Mouse (Mus musculus) limb, embryonic 10.5 days (tissue): ENCODE measurements at regions not wholly inside any gene's neighbourhood (a gene's known extent, or its start where the extent isn't known, plus 50 kb on each side); places are given as distances from the start of the nearest gene placed in this dataset.

ENCODE experiments used
- DNase-seq: peaks from one replicate; pipeline ENCODE4 v3.0.0-alpha.2; 2017; ENCODE audit warnings: low spot score
- H3K27ac ChIP-seq: fragments of 300-500 bp; sonication (generic); 2 replicates; pipeline ENCODE4 v1.5.1; 2016; ENCODE audit warnings: mild to moderate bottlenecking
- H3K27me3 ChIP-seq: fragments of 300-500 bp; sonication (generic); 2 replicates; pipeline ENCODE4 v1.6.1; 2016; ENCODE audit warnings: low read depth, mild to moderate bottlenecking; ENCODE audit not compliant: poor library complexity, severe bottlenecking
- H3K36me3 ChIP-seq: fragments of 300-500 bp; sonication (generic); 2 replicates; pipeline ENCODE4 v1.6.1; 2016; ENCODE audit warnings: mild to moderate bottlenecking, moderate library complexity
- H3K4me1 ChIP-seq: fragments of 300-500 bp; sonication (generic); 2 replicates; pipeline ENCODE4 v1.6.1; 2016
- H3K4me3 ChIP-seq: fragments of 300-500 bp; sonication (generic); 2 replicates; pipeline ENCODE4 v1.5.1; 2016; ENCODE audit warnings: mild to moderate bottlenecking, moderate library complexity
- H3K9me3 ChIP-seq: fragments of 300-500 bp; sonication (generic); replicated peaks from 2 replicates; pipeline ENCODE4 v1.6.1; 2016; ENCODE audit warnings: mild to moderate bottlenecking
- WGBS: fragments of 180-500 bp; shearing (Covaris S2); methylation state at CpG from one replicate; pipeline ENCODE4 v1.1.7; 2016; 5-methylcytosine and 5-hydroxymethylcytosine counted together

- 87% methylated on average over 3 of the region's 3 CpGs for WGBS
- no peaks in the 10 kb centered on the region for H3K27me3 ChIP-seq
- no peak for DNase-seq
Observed at GRCm38 (mm10) chr4:64640056-64640455, 483.9 kb upstream of the Pappa start.

DNA sequence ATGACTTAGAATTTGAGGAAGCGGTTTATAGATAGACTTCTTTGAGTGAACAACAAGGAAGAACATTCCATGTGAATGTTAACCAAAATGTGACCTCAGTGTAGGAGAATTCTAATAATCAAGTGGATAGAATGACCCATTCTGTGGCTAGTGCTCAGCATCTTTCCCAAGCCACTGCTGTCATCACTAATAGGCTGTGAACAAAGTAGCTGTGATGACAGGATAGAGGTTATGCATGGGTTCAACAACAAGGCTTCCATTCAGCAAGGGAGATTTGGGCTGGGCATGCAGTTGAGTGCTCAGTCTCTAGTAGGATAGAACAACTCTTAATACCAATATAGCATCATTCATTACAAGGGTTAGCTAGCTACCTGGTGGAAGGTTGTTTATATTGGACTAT lies 483.0 kb upstream of the Pappa start:
- H3K27ac ChIP-seq, result no peak overlapping the region
- H3K4me1 ChIP-seq, result no peaks in the 10 kb centered on the region
- WGBS, result 73% methylated on average over 1 of the region's 1 CpGs
- no peaks in the 10 kb centered on the region for H3K36me3 ChIP-seq
- H3K4me3 ChIP-seq, result no peak overlapping the region
- H3K27me3 ChIP-seq, result no peaks in the 10 kb centered on the region
- H3K9me3 ChIP-seq, result no peaks in the 10 kb centered on the region
- no peak for DNase-seq

More at GRCm38 (mm10) chr4:64640056-64640455, 483.9 kb upstream of the Pappa start:
- Histone ChIP-seq H3K27ac (no peak overlapping the region), H3K9me3 (no peaks in the 10 kb centered on the region), H3K4me1 (no peaks in the 10 kb centered on the region), H3K4me3 (no peak overlapping the region), H3K36me3 (no peaks in the 10 kb centered on the region)

- WGBS, result 87% methylated on average over 2 of the region's 2 CpGs
- no peak overlapping the region for H3K4me3 ChIP-seq
- H3K27me3 ChIP-seq, result no peaks in the 10 kb centered on the region
- H3K9me3 ChIP-seq, result no peaks in the 10 kb centered on the region
- no peaks in the 10 kb centered on the region for H3K4me1 ChIP-seq
- H3K27ac ChIP-seq, result no peak overlapping the region
- no peak for DNase-seq
- no peaks in the 10 kb centered on the region for H3K36me3 ChIP-seq
Observed at GRCm38 (mm10) chr4:64645141-64645540, 478.8 kb upstream of the Pappa start.

DNA sequence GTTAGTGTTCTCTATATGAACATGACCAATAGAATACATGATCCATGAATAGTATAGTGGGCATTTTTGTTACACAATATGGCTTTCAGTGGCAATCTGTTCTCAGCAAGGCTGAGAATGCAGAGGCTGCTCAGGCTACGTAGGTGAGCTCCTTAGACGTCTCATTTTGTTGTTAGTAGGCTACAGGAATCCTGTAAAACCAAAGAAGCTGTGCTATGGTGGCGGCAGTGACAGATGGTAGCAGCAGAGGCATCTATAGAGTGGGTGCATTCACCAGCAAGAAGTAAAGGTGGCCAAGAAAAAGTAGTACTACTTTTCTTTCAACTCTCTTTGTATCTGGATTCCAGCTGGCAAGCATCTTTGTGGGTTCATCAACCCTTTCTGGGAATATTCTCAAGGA lies 469.8 kb upstream of the Pappa start:
- H3K9me3 ChIP-seq, result no peaks in the 10 kb centered on the region

GRCm38 (mm10) chr4:64655534-64655933 lies 468.4 kb upstream of the Pappa start:
- Histone ChIP-seq H3K27ac (no peak overlapping the region), H3K4me3 (no peak overlapping the region), H3K27me3 (no peaks in the 10 kb centered on the region), H3K36me3 (no peaks in the 10 kb centered on the region), H3K4me1 (no peaks in the 10 kb centered on the region), H3K9me3 (no peaks in the 10 kb centered on the region)
- no peak for DNase-seq

More for the DNA sequence above, 469.8 kb upstream of the Pappa start:
- DNase-seq, result no peak
- no peaks in the 10 kb centered on the region for H3K27me3 ChIP-seq
- no peak overlapping the region for H3K27ac ChIP-seq
- H3K4me3 ChIP-seq, result no peak overlapping the region
- no peaks in the 10 kb centered on the region for H3K36me3 ChIP-seq
- 83% methylated on average over 3 of the region's 3 CpGs for WGBS
- H3K4me1 ChIP-seq, result no peaks in the 10 kb centered on the region

DNA sequence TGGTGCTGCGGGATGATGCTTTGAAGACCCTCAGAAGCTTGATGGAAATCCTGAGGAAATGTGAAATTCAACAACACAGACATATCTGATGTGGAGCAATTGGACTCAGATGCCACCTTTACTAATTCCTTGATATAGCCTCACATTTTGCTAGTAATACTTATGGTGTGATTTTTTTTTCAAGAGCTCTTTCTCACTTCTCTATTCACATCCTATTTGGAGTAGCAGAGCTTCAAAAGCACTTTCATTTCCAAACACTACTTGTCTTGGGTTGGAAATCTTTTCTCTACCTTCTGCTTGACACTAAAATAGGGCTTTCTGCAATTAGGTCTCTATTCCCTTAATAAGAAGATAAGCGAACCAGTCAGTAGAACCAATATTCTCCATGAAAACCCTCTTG lies 460.3 kb upstream of the Pappa start:
- Histone ChIP-seq H3K36me3 (no peaks in the 10 kb centered on the region), H3K27me3 (no peaks in the 10 kb centered on the region), H3K27ac (no peak overlapping the region), H3K4me1 (no peaks in the 10 kb centered on the region), H3K9me3 (no peaks in the 10 kb centered on the region), H3K4me3 (no peak overlapping the region)
- no peak for DNase-seq
- 93% methylated on average over 2 of the region's 2 CpGs for WGBS

GRCm38 (mm10) chr4:64667998-64668397 lies 456.0 kb upstream of the Pappa start:
- H3K27ac ChIP-seq, result no peak overlapping the region
- no peak overlapping the region for H3K4me3 ChIP-seq
- no peaks in the 10 kb centered on the region for H3K9me3 ChIP-seq
- DNase-seq, result no peak
- 85% methylated on average over 3 of the region's 3 CpGs for WGBS
- H3K36me3 ChIP-seq, result no peaks in the 10 kb centered on the region
- no peaks in the 10 kb centered on the region for H3K4me1 ChIP-seq
- H3K27me3 ChIP-seq, result no peaks in the 10 kb centered on the region

GRCm38 (mm10) chr4:64669722-64670121 lies 454.3 kb upstream of the Pappa start:
- H3K27ac ChIP-seq, result no peak overlapping the region
- no peaks in the 10 kb centered on the region for H3K4me1 ChIP-seq
- no peak overlapping the region for H3K4me3 ChIP-seq
- no peaks in the 10 kb centered on the region for H3K27me3 ChIP-seq
- no peak for DNase-seq
- H3K36me3 ChIP-seq, result no peaks in the 10 kb centered on the region
- no peaks in the 10 kb centered on the region for H3K9me3 ChIP-seq
- 91% methylated on average over 2 of the region's 2 CpGs for WGBS

DNA sequence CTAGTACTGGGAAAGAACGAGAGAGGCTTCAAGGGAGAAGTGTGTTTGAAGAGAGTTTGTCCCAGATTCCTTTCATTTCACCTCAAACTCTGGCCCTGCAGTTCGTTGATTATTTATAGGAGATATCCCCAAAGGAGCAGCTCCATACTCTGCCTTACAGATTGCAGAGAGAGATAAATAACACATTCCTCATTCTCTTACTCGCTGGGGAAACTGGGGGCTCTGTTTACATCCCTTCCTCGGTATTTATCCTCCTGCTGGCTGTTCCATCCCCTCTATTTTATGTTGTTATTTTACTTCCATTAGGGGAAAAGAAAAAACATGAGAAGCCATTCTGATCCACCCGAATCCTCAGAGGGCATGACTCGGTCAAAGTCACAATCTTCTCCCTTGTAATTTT lies 447.5 kb upstream of the Pappa start:
- no peaks in the 10 kb centered on the region for H3K27me3 ChIP-seq
- WGBS, result 73% methylated on average over 6 of the region's 6 CpGs
- no peak overlapping the region for H3K27ac ChIP-seq
- H3K36me3 ChIP-seq, result no peaks in the 10 kb centered on the region
- DNase-seq, result no peak
- H3K9me3 ChIP-seq, result no peaks in the 10 kb centered on the region
- no peaks in the 10 kb centered on the region for H3K4me1 ChIP-seq
- no peak overlapping the region for H3K4me3 ChIP-seq

- Histone ChIP-seq H3K4me3 (no peak overlapping the region), H3K36me3 (no peaks in the 10 kb centered on the region), H3K4me1 (no peaks in the 10 kb centered on the region), H3K27ac (no peak overlapping the region), H3K27me3 (no peaks in the 10 kb centered on the region), H3K9me3 (no peaks in the 10 kb centered on the region)
- no peak for DNase-seq
- WGBS, result 88% methylated on average over 5 of the region's 5 CpGs
Observed at GRCm38 (mm10) chr4:64676881-64677280, 447.1 kb upstream of the Pappa start.

- H3K27me3 ChIP-seq, result no peaks in the 10 kb centered on the region
- no peaks in the 10 kb centered on the region for H3K4me1 ChIP-seq
- H3K9me3 ChIP-seq, result no peaks in the 10 kb centered on the region
- no peak overlapping the region for H3K27ac ChIP-seq
- 97% methylated on average over 1 of the region's 1 CpGs for WGBS
- no peak overlapping the region for H3K4me3 ChIP-seq
- no peak for DNase-seq
- no peaks in the 10 kb centered on the region for H3K36me3 ChIP-seq
Observed at GRCm38 (mm10) chr4:64684654-64685053, 439.3 kb upstream of the Pappa start.

DNA sequence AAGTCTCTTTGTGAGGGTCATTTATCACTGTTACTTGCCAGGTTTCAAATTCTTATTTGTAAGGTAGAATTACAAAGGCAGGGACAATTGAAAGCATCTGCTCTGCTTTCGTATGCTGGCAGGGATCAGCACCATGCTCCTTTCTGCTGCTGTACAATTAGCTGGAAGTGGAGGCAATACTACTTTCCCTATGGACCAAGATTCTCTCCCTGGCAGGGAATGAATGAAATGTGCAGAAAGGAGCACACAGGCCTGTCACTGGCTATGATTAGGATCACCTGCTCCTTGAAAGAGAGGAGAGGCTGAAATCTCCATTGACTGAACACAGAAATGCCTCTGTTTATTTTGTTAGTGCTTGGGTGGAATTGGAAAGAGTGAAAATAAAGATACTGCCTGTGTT lies 427.8 kb upstream of the Pappa start:
- Histone ChIP-seq H3K36me3 (no peaks in the 10 kb centered on the region), H3K27ac (no peak overlapping the region), H3K4me3 (no peak overlapping the region), H3K27me3 (no peaks in the 10 kb centered on the region), H3K4me1 (peaks cover 7% of the 10 kb centered on the region), H3K9me3 (no peaks in the 10 kb centered on the region)
- WGBS, result 18% methylated on average over 1 of the region's 1 CpGs
- DNase-seq, result no peak

GRCm38 (mm10) chr4:64723296-64723695 lies 400.7 kb upstream of the Pappa start:
- no peaks in the 10 kb centered on the region for H3K4me1 ChIP-seq
- DNase-seq, result no peak
- H3K9me3 ChIP-seq, result no peaks in the 10 kb centered on the region
- 29% methylated on average over 3 of the region's 3 CpGs for WGBS
- no peaks in the 10 kb centered on the region for H3K36me3 ChIP-seq
- no peak overlapping the region for H3K27ac ChIP-seq
- H3K4me3 ChIP-seq, result no peak overlapping the region
- H3K27me3 ChIP-seq, result no peaks in the 10 kb centered on the region

DNA sequence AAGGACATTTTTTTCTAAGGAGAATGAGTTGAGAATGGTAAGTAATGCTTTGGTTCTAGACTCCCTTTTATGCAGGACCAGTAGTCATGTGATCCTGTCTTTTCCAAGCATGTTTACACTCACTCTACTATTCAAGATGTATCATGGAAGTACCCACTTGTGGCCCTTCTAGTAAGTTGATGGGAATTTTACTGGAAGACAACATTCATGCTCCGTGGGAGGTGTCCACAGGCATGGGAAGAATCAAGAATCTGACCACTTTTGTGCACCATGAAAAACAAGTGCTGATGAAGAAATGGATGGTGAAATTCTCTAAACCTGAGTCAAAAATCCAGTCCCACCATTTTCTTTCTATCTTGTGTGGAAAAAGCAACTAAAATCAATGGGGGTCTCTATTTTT lies 399.1 kb upstream of the Pappa start:
- WGBS, result 94% methylated on average over 1 of the region's 1 CpGs
- no peak overlapping the region for H3K27ac ChIP-seq
- no peak for DNase-seq
- no peaks in the 10 kb centered on the region for H3K36me3 ChIP-seq
- no peaks in the 10 kb centered on the region for H3K9me3 ChIP-seq
- H3K27me3 ChIP-seq, result no peaks in the 10 kb centered on the region
- no peaks in the 10 kb centered on the region for H3K4me1 ChIP-seq
- H3K4me3 ChIP-seq, result no peak overlapping the region
